Mouse (Mus musculus) kidney, embryonic 14.5 days (tissue): Measurements from ENCODE around the gene Dhx33. TPM values are rescaled to one million over a fixed set of nuclear protein-coding genes. Genes with fewer than 3 reads are reported as not detected.

Experiments used
- ATAC-seq: fragments of 200-750 bp; cut with Nextera tagmentation; 2 replicates; pipeline ENCODE4 v1.8.0; 2017; ENCODE audit warnings: moderate number of reproducible peaks, mild to moderate bottlenecking, moderate TSS enrichment, moderate library complexity; ENCODE audit not compliant: low FRiP score, low TSS enrichment
- H3K27ac ChIP-seq: fragments of 300-500 bp; sonication (generic); 2 replicates; pipeline ENCODE4 v1.5.1; 2014; ENCODE audit warnings: low read depth, mild to moderate bottlenecking, low read length, moderate library complexity, mixed read lengths
- H3K27me3 ChIP-seq: fragments of 300-500 bp; sonication (generic); 2 replicates; pipeline ENCODE4 v1.6.1; 2014; ENCODE audit warnings: mild to moderate bottlenecking, low read length; ENCODE audit not compliant: control insufficient read depth, insufficient read depth
- H3K36me3 ChIP-seq: fragments of 300-500 bp; sonication (generic); 2 replicates; pipeline ENCODE4 v1.6.1; 2014; ENCODE audit warnings: low read length, mixed read lengths; ENCODE audit not compliant: control insufficient read depth, insufficient read depth
- H3K4me1 ChIP-seq: fragments of 300-500 bp; sonication (generic); 2 replicates; pipeline ENCODE4 v1.6.1; 2014; ENCODE audit warnings: low read length, mixed read lengths; ENCODE audit not compliant: control insufficient read depth, insufficient read depth
- H3K4me2 ChIP-seq: fragments of 300-500 bp; sonication (generic); replicated peaks from 2 replicates; pipeline ENCODE4 v1.6.1; 2014; ENCODE audit warnings: low read depth, mild to moderate bottlenecking, low read length
- H3K4me3 ChIP-seq: fragments of 300-500 bp; sonication (generic); 2 replicates; pipeline ENCODE4 v1.5.1; 2014; ENCODE audit warnings: mild to moderate bottlenecking, low read length
- H3K9ac ChIP-seq: fragments of 300-500 bp; sonication (generic); 2 replicates; pipeline ENCODE4 v1.6.1; 2014; ENCODE audit warnings: low read depth, mild to moderate bottlenecking, low read length, moderate library complexity
- H3K9me3 ChIP-seq: fragments of 300-500 bp; sonication (generic); 2 replicates; pipeline ENCODE4 v1.6.1; 2016; ENCODE audit warnings: low read length; ENCODE audit not compliant: control insufficient read depth
- WGBS: fragments of 180-500 bp; shearing (Covaris S2); extraction: QIAGEN DNeasy Blood & Tissue Kit; methylation state at CpG from one replicate; pipeline ENCODE4 v1.1.7; 2014; 5-methylcytosine and 5-hydroxymethylcytosine counted together
- polyA plus RNA-seq: library from polyadenylated mRNA; unstranded; fragments of >200 nt; fragmentation: Nextera tagmentation; extraction: Ambion mirVana; gene quantifications from 2 replicates; pipeline ENCODE4 v1.2.1, GENCODE M21; 2014

Gene Dhx33
- polyA plus RNA-seq, 1 experiment from 2014 or later: 29.9 TPM

- Histone ChIP-seq H3K9ac (no peak overlapping the region), H3K4me3 (no peak overlapping the region), H3K4me1 (no peaks in the 10 kb centered on the region), H3K9me3 (no peaks in the 10 kb centered on the region), H3K27ac (no peak overlapping the region), H3K4me2 (no peak overlapping the region), H3K36me3 (peaks cover 46% of the 10 kb centered on the region), H3K27me3 (no peaks in the 10 kb centered on the region)
- no peak for ATAC-seq
- 74% methylated on average over 4 of the region's 4 CpGs for WGBS
Measured at GRCm38 (mm10) chr11:70973947-70974346, 30.3 kb downstream of the Dhx33 start.

GRCm38 (mm10) chr11:70972586-70972985 is 31.7 kb downstream of the Dhx33 start:
- H3K4me1 ChIP-seq: peaks cover 5% of the 10 kb centered on the region
- no peak overlapping the region for H3K9ac ChIP-seq
- 63% methylated on average over 1 of the region's 1 CpGs for WGBS
- ATAC-seq: no peak
- no peaks in the 10 kb centered on the region for H3K27me3 ChIP-seq
- H3K9me3 ChIP-seq: no peaks in the 10 kb centered on the region
- H3K36me3 ChIP-seq: peaks cover 36% of the 10 kb centered on the region
- no peak overlapping the region for H3K4me3 ChIP-seq
- no peak overlapping the region for H3K4me2 ChIP-seq
- H3K27ac ChIP-seq: no peak overlapping the region

- no peaks in the 10 kb centered on the region for H3K27me3 ChIP-seq
Measured at GRCm38 (mm10) chr11:70970560-70971540, 33.4 kb downstream of the Dhx33 start.

GRCm38 (mm10) chr11:70969821-70970559 is 34.2 kb downstream of the Dhx33 start, which contains the start of the genes Nup88 and Rpain:
TSS of gene Nup88 (minus strand) at chr11:70969973.
TSS of gene Rpain (plus strand) at chr11:70970213.
- H3K27ac ChIP-seq: peak within 1 kb of the TSS; percentile 88
- peaks cover 34% of the 10 kb centered on the region for H3K36me3 ChIP-seq
- no peaks in the 10 kb centered on the region for H3K27me3 ChIP-seq
- H3K9me3 ChIP-seq: no peaks in the 10 kb centered on the region
- peak within 1 kb of the TSS; percentile 97 for H3K4me3 ChIP-seq
- WGBS: under 1% methylated on average over 39 of the region's 43 CpGs
- peak within 1 kb of the TSS; percentile 94 for H3K9ac ChIP-seq
- H3K4me1 ChIP-seq: peaks cover 5% of the 10 kb centered on the region
- peak within 1 kb of the TSS; percentile 88 for H3K4me2 ChIP-seq
- ATAC-seq: peak; percentile 98

More at GRCm38 (mm10) chr11:70970560-70971540, 33.4 kb downstream of the Dhx33 start:
- Histone ChIP-seq H3K27ac (peak overlapping the region; percentile 81; the same call in 1 of the 2 replicates), H3K36me3 (peaks cover 32% of the 10 kb centered on the region), H3K4me2 (peak overlapping the region; percentile 88), H3K9me3 (no peaks in the 10 kb centered on the region), H3K4me1 (peaks cover 5% of the 10 kb centered on the region), H3K4me3 (peak overlapping the region; percentile 97), H3K9ac (peak overlapping the region; percentile 67)
- 17% methylated on average over 24 of the region's 24 CpGs for WGBS
- ATAC-seq: peak; percentile 40

GRCm38 (mm10) chr11:70969271-70969794 is 34.9 kb downstream of the Dhx33 start:
- Histone ChIP-seq H3K36me3 (peaks cover 35% of the 10 kb centered on the region), H3K4me1 (peaks cover 5% of the 10 kb centered on the region), H3K27me3 (no peaks in the 10 kb centered on the region), H3K4me3 (peak overlapping the region; percentile 97), H3K27ac (peak overlapping the region; percentile 88), H3K9ac (peak overlapping the region; percentile 94), H3K4me2 (peak overlapping the region; percentile 73), H3K9me3 (no peaks in the 10 kb centered on the region)
- peak; percentile 8; the same call in 1 of the 2 replicates for ATAC-seq
- under 1% methylated on average over 25 of the region's 25 CpGs for WGBS

GRCm38 (mm10) chr11:70964222-70964907 is 39.9 kb downstream of the Dhx33 start:
- H3K4me1 ChIP-seq: peaks cover 5% of the 10 kb centered on the region
- no peak overlapping the region for H3K27ac ChIP-seq
- no peak overlapping the region for H3K4me2 ChIP-seq
- H3K27me3 ChIP-seq: no peaks in the 10 kb centered on the region
- no peak for ATAC-seq
- no peak overlapping the region for H3K9ac ChIP-seq
- H3K9me3 ChIP-seq: no peaks in the 10 kb centered on the region
- WGBS: 82% methylated on average over 4 of the region's 4 CpGs
- H3K36me3 ChIP-seq: peaks cover 71% of the 10 kb centered on the region
- no peak overlapping the region for H3K4me3 ChIP-seq

- H3K27ac ChIP-seq: no peak overlapping the region
- H3K9ac ChIP-seq: no peak overlapping the region
- no peaks in the 10 kb centered on the region for H3K27me3 ChIP-seq
- ATAC-seq: no peak
- no peak overlapping the region for H3K4me2 ChIP-seq
- no peak overlapping the region for H3K4me3 ChIP-seq
- peaks cover 91% of the 10 kb centered on the region for H3K36me3 ChIP-seq
- H3K9me3 ChIP-seq: no peaks in the 10 kb centered on the region
- H3K4me1 ChIP-seq: no peaks in the 10 kb centered on the region
- 95% methylated on average over 5 of the region's 5 CpGs for WGBS
Measured at GRCm38 (mm10) chr11:70960786-70961554, 43.3 kb downstream of the Dhx33 start.

GRCm38 (mm10) chr11:70954711-70955110 is 49.5 kb downstream of the Dhx33 start:
- Histone ChIP-seq H3K4me2 (no peak overlapping the region), H3K36me3 (peaks cover 93% of the 10 kb centered on the region), H3K9me3 (no peaks in the 10 kb centered on the region), H3K27me3 (no peaks in the 10 kb centered on the region), H3K4me3 (no peak overlapping the region), H3K4me1 (no peaks in the 10 kb centered on the region), H3K27ac (no peak overlapping the region), H3K9ac (no peak overlapping the region)
- no peak for ATAC-seq
- WGBS: 89% methylated on average over 4 of the region's 4 CpGs
